Mouse (Mus musculus) heart, postnatal 36 days (tissue): ENCODE results near the gene Fam171b. TPM values are rescaled to one million over a fixed set of nuclear protein-coding genes. Genes with fewer than 3 reads are reported as not detected.

Experiments
- DNase-seq, 2 experiments: peaks; one replicate each; pipeline ENCODE4 v3.0.0; 2021 to 2022
- intact Hi-C: fragments of 180-260 bp; cut with DNase I; formaldehyde crosslinking; loops from one replicate; pipeline ENCODE4 v1.15.1; 2025
- total RNA-seq, 2 experiments: library from RNA; stranded (reverse); gene quantifications; 2 replicates each; pipeline ENCODE4 v1.2.3; 2021

Fam171b gene
- total RNA-seq, 2 experiments from 2014 or later, result 0.92 to 1.00 TPM

DNA sequence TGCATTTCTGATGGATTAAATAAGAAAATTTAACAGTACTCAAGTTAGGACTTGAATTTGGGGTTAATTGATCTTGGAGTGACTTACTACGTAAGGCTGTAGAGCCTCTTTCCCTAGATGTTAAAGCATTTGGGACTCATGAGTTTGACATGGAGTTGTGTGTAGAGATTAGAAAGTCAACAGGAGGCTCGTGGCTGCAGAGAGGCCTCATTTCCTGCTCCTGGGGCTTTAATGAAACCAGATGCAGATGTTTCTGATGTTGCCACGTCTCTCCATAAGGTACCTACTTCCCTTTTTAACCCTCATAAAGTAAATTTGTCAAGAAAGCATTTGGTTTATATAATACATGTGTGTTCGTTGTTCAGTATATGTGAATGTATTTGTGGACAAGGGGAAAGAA lies 43.8 kb downstream of the Fam171b start:
- DNase-seq, result no peak
- intact Hi-C loops, result no loop called here

DNA sequence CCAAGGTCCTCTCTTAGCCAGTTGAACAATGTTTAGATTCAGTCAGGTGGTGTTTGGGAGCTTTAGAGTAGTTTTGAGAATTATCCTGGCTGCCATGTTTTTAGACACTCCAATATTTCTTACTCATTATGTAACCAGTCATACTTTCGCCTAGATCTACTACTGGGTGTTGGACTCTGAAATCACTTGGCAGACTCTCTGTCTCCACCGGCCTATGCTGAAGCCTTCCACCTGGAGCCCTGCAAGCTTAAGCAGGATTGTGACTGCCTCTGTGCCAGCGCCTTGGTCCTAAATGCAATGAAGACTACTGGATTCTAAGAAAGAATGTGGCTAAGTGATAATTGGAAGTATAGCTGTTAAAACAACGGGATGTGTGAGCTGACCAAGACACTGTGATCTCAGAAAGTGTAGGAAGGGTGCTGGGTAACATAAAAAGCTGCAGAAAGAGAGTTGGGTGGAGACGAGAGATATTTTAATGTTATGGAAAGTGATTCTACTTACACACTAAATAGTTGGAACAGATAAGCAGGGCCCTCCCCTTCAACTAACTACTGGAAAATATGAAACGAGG lies 71.5 kb downstream of the Fam171b start:
- intact Hi-C loops, result no loop called here
- DNase-seq, result no peak

DNA sequence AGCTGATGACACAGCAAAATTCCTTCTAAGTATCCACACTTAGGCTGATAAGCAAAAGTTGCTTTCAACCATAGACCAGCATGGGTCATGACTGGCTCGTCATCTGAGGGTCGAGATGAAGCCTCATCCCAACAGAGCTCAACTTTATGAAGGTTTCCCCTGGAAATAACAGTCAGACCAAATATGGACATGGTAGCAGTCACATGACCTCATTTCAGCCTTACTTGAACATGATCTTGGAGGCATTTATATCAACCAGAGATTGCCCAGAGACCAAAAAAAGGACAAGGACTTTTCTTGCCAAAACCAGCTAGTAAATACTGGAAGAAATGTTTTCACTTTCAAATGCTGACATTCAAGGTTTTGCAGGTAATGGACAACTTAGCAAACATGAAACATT lies 81.3 kb downstream of the Fam171b start:
- no peak for DNase-seq
- intact Hi-C loops, result no loop called here

DNA sequence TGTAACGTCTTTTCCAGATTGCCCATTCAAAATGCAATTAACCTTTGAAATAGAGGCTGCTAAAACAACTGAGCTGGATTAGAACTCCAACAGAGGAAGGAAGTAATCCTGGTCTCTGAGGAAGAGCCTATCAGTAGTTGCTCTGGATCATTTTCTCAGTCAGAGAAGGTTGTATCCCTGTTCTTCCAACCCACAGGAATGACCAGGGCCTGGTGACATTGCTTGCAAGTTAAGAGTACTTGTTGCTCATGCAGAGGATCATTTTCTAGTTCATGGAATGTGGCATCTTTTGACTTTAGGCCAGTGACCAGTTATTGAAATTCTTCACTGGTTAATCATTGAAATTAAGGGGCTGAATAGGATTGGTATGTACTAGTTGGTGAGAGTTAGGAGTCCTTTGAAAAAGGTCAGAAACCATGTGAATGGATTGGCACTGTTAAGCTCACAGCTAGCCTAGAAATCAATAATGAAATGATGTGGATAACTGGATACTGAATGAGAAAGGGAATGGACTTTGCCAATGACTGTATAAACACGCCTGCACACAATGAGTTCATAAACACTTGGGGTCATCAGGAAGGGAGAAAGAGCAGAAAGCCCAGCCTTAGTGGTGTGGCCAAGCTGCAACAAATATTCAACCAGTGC lies 89.6 kb downstream of the Fam171b start:
- DNase-seq, result no peak
- intact Hi-C loops, result no loop called here

DNA sequence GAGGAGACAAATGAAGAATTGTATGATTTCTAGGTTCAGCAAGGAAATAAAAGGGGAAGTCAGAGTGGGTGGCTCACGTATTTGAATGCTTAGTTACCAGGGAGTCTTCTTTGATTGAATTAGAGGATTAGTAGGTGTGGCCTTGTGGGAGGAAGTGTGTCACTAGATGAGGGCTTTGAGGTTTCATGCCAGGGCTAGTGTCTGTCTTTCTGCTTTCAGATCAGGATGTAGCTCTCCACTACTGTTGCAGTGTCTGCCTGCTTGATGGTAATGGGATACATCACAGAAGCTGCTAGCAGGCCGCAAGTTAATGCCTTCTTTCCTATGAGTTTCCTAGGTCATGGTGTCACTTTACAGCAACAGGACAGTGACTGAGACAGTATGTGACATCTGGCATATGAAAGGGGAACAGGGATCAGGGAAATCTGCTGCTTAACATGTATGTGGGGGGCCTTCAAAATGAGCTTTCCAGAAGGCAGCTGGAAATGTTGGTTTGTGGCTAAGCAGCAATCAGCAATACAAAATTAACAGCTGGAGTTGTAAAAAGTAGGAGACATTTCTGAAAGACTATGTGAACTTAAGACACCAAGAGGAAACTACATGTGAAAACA lies 117.1 kb downstream of the Fam171b start:
- intact Hi-C loops, result no loop called here
- no peak for DNase-seq

Other genes starting within 250 kb of the Fam171b start
- gene Zc3h15, start 168.2 kb upstream of the Fam171b start, total RNA-seq, result 10 to 100 TPM; 50.8 to 51.5 TPM
- 10 to 100 TPM; 40.6 to 41.4 TPM for gene Itgav, start 88.2 kb upstream of the Fam171b start, total RNA-seq
- gene Zswim2, start 128.6 kb downstream of the Fam171b start, total RNA-seq, result not detected
- gene Gm13698, start 143.1 kb downstream of the Fam171b start, total RNA-seq, result 1 to 10 TPM in 1 of 2 experiments, under 1 TPM in 1; 0.76 to 1.1 TPM
- gene Gm13693, start 148.9 kb downstream of the Fam171b start, total RNA-seq, result 1 to 10 TPM in 1 of 2 experiments, under 1 TPM in 1; 0.76 to 1.1 TPM
- under 1 TPM in 1 of 2 experiments, not detected in 1; 0.76 TPM for gene Gm13695, start 154.7 kb downstream of the Fam171b start, total RNA-seq
- gene Gm13696, start 160.5 kb downstream of the Fam171b start, total RNA-seq, result 1 to 10 TPM in 1 of 2 experiments, under 1 TPM in 1; 0.76 to 1.1 TPM
- gene Gm13694, start 166.3 kb downstream of the Fam171b start, total RNA-seq, result 1 to 10 TPM in 1 of 2 experiments, under 1 TPM in 1; 0.76 to 1.1 TPM
- gene Gm13697, start 172.1 kb downstream of the Fam171b start, total RNA-seq, result 1 to 10 TPM in 1 of 2 experiments, under 1 TPM in 1; 0.76 to 1.1 TPM
- 1 to 10 TPM in 1 of 2 experiments, under 1 TPM in 1; 0.76 to 1.1 TPM for gene Gm13691, start 177.9 kb downstream of the Fam171b start, total RNA-seq